Mouse (Mus musculus) heart, embryonic 16.5 days (tissue): ENCODE measurements around the gene Frs3. TPM values are rescaled to one million over a fixed set of nuclear protein-coding genes. Genes with fewer than 3 reads are reported as not detected.

Experiments
- ATAC-seq: fragments of 200-750 bp; cut with Nextera tagmentation; replicated peaks from 2 replicates; pipeline ENCODE4 v1.8.0; 2017; ENCODE audit warnings: moderate number of reproducible peaks; ENCODE audit not compliant: insufficient read depth, low FRiP score; ENCODE audit errors: extremely low read depth
- H3K27ac ChIP-seq: fragments of 300-500 bp; sonication (generic); 2 replicates; pipeline ENCODE4 v1.5.1; 2014; ENCODE audit warnings: mild to moderate bottlenecking, low read length, control low read depth, moderate library complexity
- H3K27me3 ChIP-seq: fragments of 300-500 bp; sonication (generic); 2 replicates; pipeline ENCODE4 v1.6.1; 2014; ENCODE audit warnings: low read length, mixed read lengths; ENCODE audit not compliant: control insufficient read depth, insufficient read depth
- H3K36me3 ChIP-seq: fragments of 300-500 bp; sonication (generic); 2 replicates; pipeline ENCODE4 v1.6.1; 2014; ENCODE audit not compliant: control insufficient read depth, insufficient read depth
- H3K4me1 ChIP-seq: fragments of 300-500 bp; sonication (generic); 2 replicates; pipeline ENCODE4 v1.6.1; 2014; ENCODE audit warnings: low read length, mixed read lengths; ENCODE audit not compliant: control insufficient read depth, insufficient read depth
- H3K4me2 ChIP-seq: fragments of 300-500 bp; sonication (generic); 2 replicates; pipeline ENCODE4 v1.6.1; 2014; ENCODE audit warnings: low read depth, mild to moderate bottlenecking, control low read depth, low read length
- H3K4me3 ChIP-seq: fragments of 300-500 bp; sonication (generic); 2 replicates; pipeline ENCODE4 v1.5.1; 2014; ENCODE audit warnings: mild to moderate bottlenecking, control low read depth, low read length
- H3K9ac ChIP-seq: fragments of 300-500 bp; sonication (generic); 2 replicates; pipeline ENCODE4 v1.6.1; 2014; ENCODE audit warnings: low read length, control low read depth
- H3K9me3 ChIP-seq: fragments of 300-500 bp; sonication (generic); replicated peaks from 2 replicates; pipeline ENCODE4 v1.6.1; 2016; ENCODE audit warnings: low read length; ENCODE audit not compliant: control insufficient read depth
- WGBS: fragments of 180-500 bp; shearing (Covaris S2); extraction: QIAGEN DNeasy Blood & Tissue Kit; methylation state at CpG from one replicate; pipeline ENCODE4 v1.1.7; 2014; 5-methylcytosine and 5-hydroxymethylcytosine counted together
- polyA plus RNA-seq: library from polyadenylated mRNA; unstranded; fragments of >200 nt; fragmentation: Nextera tagmentation; extraction: Ambion mirVana; gene quantifications from 2 replicates; pipeline ENCODE4 v1.2.1, GENCODE M21; 2015

Gene Frs3
- polyA plus RNA-seq, 1 experiment from 2014 or later, result 3.9 TPM

- no peaks in the 10 kb centered on the region for H3K9me3 ChIP-seq
- no peaks in the 10 kb centered on the region for H3K36me3 ChIP-seq
- H3K27me3 ChIP-seq, result no peaks in the 10 kb centered on the region; the same call in 1 of the 2 replicates
- no peak overlapping the region for H3K4me3 ChIP-seq
- 58% methylated on average over 3 of the region's 3 CpGs for WGBS
- no peak overlapping the region for H3K27ac ChIP-seq
- H3K9ac ChIP-seq, result no peak overlapping the region
- H3K4me1 ChIP-seq, result no peaks in the 10 kb centered on the region
- no peak overlapping the region for H3K4me2 ChIP-seq
- no peak for ATAC-seq
These were observed 21.2 kb downstream of the Frs3 start for GRCm38 (mm10) chr17:47710036-47710435.

- no peak overlapping the region for H3K4me3 ChIP-seq
- ATAC-seq, result no peak
- no peak overlapping the region for H3K4me2 ChIP-seq
- H3K27me3 ChIP-seq, result no peaks in the 10 kb centered on the region; the same call in 1 of the 2 replicates
- WGBS, result 21% methylated on average over 6 of the region's 6 CpGs
- H3K4me1 ChIP-seq, result no peaks in the 10 kb centered on the region
- H3K27ac ChIP-seq, result no peak overlapping the region
- H3K9me3 ChIP-seq, result no peaks in the 10 kb centered on the region
- H3K36me3 ChIP-seq, result no peaks in the 10 kb centered on the region
- H3K9ac ChIP-seq, result no peak overlapping the region
These were observed 23.1 kb downstream of the Frs3 start for GRCm38 (mm10) chr17:47711883-47712282.

- no peak for ATAC-seq
- no peak overlapping the region; the same call in 1 of the 2 replicates for H3K9ac ChIP-seq
- H3K4me1 ChIP-seq, result no peaks in the 10 kb centered on the region
- H3K9me3 ChIP-seq, result no peaks in the 10 kb centered on the region
- H3K27ac ChIP-seq, result no peak overlapping the region
- no peak overlapping the region for H3K4me2 ChIP-seq
- WGBS, result 45% methylated on average over 21 of the region's 22 CpGs
- H3K27me3 ChIP-seq, result no peaks in the 10 kb centered on the region
- no peak overlapping the region for H3K4me3 ChIP-seq
- H3K36me3 ChIP-seq, result no peaks in the 10 kb centered on the region
These were observed 24.2 kb downstream of the Frs3 start for GRCm38 (mm10) chr17:47712889-47713571.

GRCm38 (mm10) chr17:47715037-47715436 lies 26.2 kb downstream of the Frs3 start:
- H3K4me2 ChIP-seq, result no peak overlapping the region
- WGBS, result 43% methylated on average over 3 of the region's 3 CpGs
- H3K4me3 ChIP-seq, result no peak overlapping the region
- no peak overlapping the region for H3K27ac ChIP-seq
- no peaks in the 10 kb centered on the region for H3K36me3 ChIP-seq
- no peaks in the 10 kb centered on the region for H3K27me3 ChIP-seq
- ATAC-seq, result no peak
- H3K9me3 ChIP-seq, result no peaks in the 10 kb centered on the region
- no peaks in the 10 kb centered on the region for H3K4me1 ChIP-seq
- H3K9ac ChIP-seq, result no peak overlapping the region

GRCm38 (mm10) chr17:47721183-47721582 lies 32.4 kb downstream of the Frs3 start:
- ATAC-seq, result peak; percentile 56
- no peak overlapping the region for H3K9ac ChIP-seq
- no peaks in the 10 kb centered on the region for H3K4me1 ChIP-seq
- no peaks in the 10 kb centered on the region for H3K36me3 ChIP-seq
- no peak overlapping the region for H3K4me3 ChIP-seq
- H3K27ac ChIP-seq, result no peak overlapping the region
- WGBS, result 38% methylated on average over 4 of the region's 4 CpGs
- no peaks in the 10 kb centered on the region for H3K27me3 ChIP-seq
- H3K4me2 ChIP-seq, result no peak overlapping the region
- no peaks in the 10 kb centered on the region for H3K9me3 ChIP-seq

GRCm38 (mm10) chr17:47726566-47726965 lies 37.7 kb downstream of the Frs3 start, which contains the start of gene Pgc:
TSS of gene Pgc (plus strand) at chr17:47726842.
- no peaks in the 10 kb centered on the region for H3K27me3 ChIP-seq

GRCm38 (mm10) chr17:47730633-47731575 lies 42.1 kb downstream of the Frs3 start:
- no peaks in the 10 kb centered on the region for H3K27me3 ChIP-seq
- WGBS, result 56% methylated on average over 24 of the region's 24 CpGs
- no peaks in the 10 kb centered on the region for H3K4me1 ChIP-seq
- H3K4me3 ChIP-seq, result no peak overlapping the region
- ATAC-seq, result no peak
- H3K36me3 ChIP-seq, result no peaks in the 10 kb centered on the region
- H3K9ac ChIP-seq, result no peak overlapping the region
- H3K27ac ChIP-seq, result no peak overlapping the region
- no peak overlapping the region for H3K4me2 ChIP-seq
- H3K9me3 ChIP-seq, result no peaks in the 10 kb centered on the region

More at GRCm38 (mm10) chr17:47726566-47726965, 37.7 kb downstream of the Frs3 start, which contains the start of gene Pgc:
- Histone ChIP-seq H3K36me3 (no peaks in the 10 kb centered on the region), H3K4me2 (no peak within 1 kb of the TSS), H3K4me3 (no peak within 1 kb of the TSS), H3K4me1 (no peaks in the 10 kb centered on the region), H3K27ac (no peak within 1 kb of the TSS), H3K9me3 (no peaks in the 10 kb centered on the region), H3K9ac (no peak within 1 kb of the TSS)
- 77% methylated on average over 11 of the region's 11 CpGs for WGBS
- no peak for ATAC-seq

- no peaks in the 10 kb centered on the region for H3K9me3 ChIP-seq
- peaks cover 16% of the 10 kb centered on the region for H3K4me1 ChIP-seq
- WGBS, result 71% methylated on average over 14 of the region's 14 CpGs
- H3K4me2 ChIP-seq, result no peak overlapping the region
- H3K4me3 ChIP-seq, result no peak overlapping the region
- no peak overlapping the region for H3K27ac ChIP-seq
- no peak for ATAC-seq
- H3K27me3 ChIP-seq, result no peaks in the 10 kb centered on the region
- H3K9ac ChIP-seq, result no peak overlapping the region
- H3K36me3 ChIP-seq, result no peaks in the 10 kb centered on the region
These were observed 46.8 kb downstream of the Frs3 start for GRCm38 (mm10) chr17:47735553-47736100.
